Mouse (Mus musculus) stomach, postnatal 0 days (tissue): Measurements from ENCODE around the gene Adora3. TPM values are rescaled to one million over a fixed set of nuclear protein-coding genes. Genes with fewer than 3 reads are reported as not detected.
"Not testable (repeated sequence)": the region's sequence is repeated elsewhere in the genome, so short reads cannot be mapped to it uniquely, and the experiment has no call there.

ENCODE experiments used
- ATAC-seq: fragments of 200-750 bp; cut with Nextera tagmentation; 2 replicates; pipeline ENCODE4 v1.8.0; 2017; ENCODE audit not compliant: low FRiP score, low TSS enrichment
- DNase-seq: peaks from one replicate; pipeline ENCODE4 v3.0.0-alpha.2; 2016; ENCODE audit warnings: low spot score
- H3K27ac ChIP-seq: fragments of 300-500 bp; sonication (generic); replicated peaks from 2 replicates; pipeline ENCODE4 v1.5.1; 2014; ENCODE audit warnings: mild to moderate bottlenecking, control low read depth
- H3K27me3 ChIP-seq: fragments of 300-500 bp; sonication (generic); 2 replicates; pipeline ENCODE4 v1.6.1; 2014; ENCODE audit warnings: low read length; ENCODE audit not compliant: control insufficient read depth, insufficient read depth
- H3K36me3 ChIP-seq: fragments of 300-500 bp; sonication (generic); 2 replicates; pipeline ENCODE4 v1.6.1; 2014; ENCODE audit warnings: low read length, mixed read lengths; ENCODE audit not compliant: control insufficient read depth, insufficient read depth
- H3K4me1 ChIP-seq: fragments of 300-500 bp; sonication (generic); replicated peaks from 2 replicates; pipeline ENCODE4 v1.6.1; 2014; ENCODE audit warnings: antibody characterized with exemption; ENCODE audit not compliant: control insufficient read depth, insufficient read depth
- H3K4me2 ChIP-seq: fragments of 300-500 bp; sonication (generic); replicated peaks from 2 replicates; pipeline ENCODE4 v1.6.1; 2014; ENCODE audit warnings: low read depth, mild to moderate bottlenecking, control low read depth, moderate library complexity
- H3K4me3 ChIP-seq: fragments of 300-500 bp; sonication (generic); 2 replicates; pipeline ENCODE4 v1.5.1; 2014; ENCODE audit warnings: low read depth, low read length, control low read depth
- H3K9ac ChIP-seq: fragments of 300-500 bp; sonication (generic); 2 replicates; pipeline ENCODE4 v1.6.1; 2014; ENCODE audit warnings: mild to moderate bottlenecking, low read length, control low read depth, mixed read lengths
- H3K9me3 ChIP-seq: fragments of 300-500 bp; sonication (generic); 2 replicates; pipeline ENCODE4 v1.6.1; 2016; ENCODE audit warnings: low read length; ENCODE audit not compliant: control insufficient read depth
- CTCF ChIP-seq: IDR thresholded peaks from 2 replicates; pipeline ENCODE4 v1.5.1; 2016; ENCODE audit warnings: antibody characterized with exemption, low read depth, mild to moderate bottlenecking, moderate library complexity
- EP300 ChIP-seq: optimal IDR thresholded peaks from 2 replicates; pipeline ENCODE3; 2016; ENCODE audit warnings: antibody characterized with exemption
- WGBS: fragments of 180-500 bp; shearing (Covaris S2); extraction: QIAGEN DNeasy Blood & Tissue Kit; methylation state at CpG from one replicate; pipeline ENCODE4 v1.1.7; 2014; 5-methylcytosine and 5-hydroxymethylcytosine counted together
- polyA plus RNA-seq: library from polyadenylated mRNA; unstranded; fragments of >200 nt; fragmentation: Nextera tagmentation; extraction: Ambion mirVana; gene quantifications from 2 replicates; pipeline ENCODE4 v1.2.1, GENCODE M21; 2015

The Adora3 gene
- polyA plus RNA-seq, 1 experiment from 2014 or later = 0.34 TPM

DNA sequence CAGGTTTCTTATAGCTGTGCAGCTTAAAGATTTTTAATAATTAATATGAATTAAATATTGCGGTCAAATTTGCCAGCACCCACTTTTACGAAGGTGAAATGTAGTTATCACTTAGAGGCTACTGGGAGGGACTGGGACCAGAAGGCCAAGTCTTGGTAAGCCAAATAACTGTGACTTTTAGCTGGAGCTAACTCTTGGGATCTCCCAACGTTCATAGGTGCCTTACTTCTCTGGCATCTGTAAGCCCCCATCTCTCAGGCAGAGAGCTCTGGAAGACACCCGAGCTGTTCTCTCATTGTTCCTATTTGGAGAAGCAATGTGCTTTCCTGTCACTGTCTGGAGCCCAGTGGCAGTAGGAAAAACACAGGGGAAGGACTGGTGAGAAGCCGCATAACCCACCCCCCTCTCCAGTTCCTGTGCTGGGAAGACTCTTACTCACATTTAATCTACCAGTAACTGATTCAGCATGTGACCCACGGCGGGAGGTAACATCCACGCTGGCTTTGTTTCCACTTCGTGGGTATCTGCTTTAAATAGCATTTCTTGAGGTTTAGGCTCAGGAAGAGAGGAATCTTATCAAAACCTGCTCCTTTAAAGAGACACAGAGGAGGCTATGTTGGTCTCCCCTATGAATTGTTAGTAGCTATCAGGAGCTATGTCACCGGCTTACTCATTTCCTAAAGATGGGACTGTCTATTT lies 47.1 kb downstream of the Adora3 start:
- H3K36me3 ChIP-seq = no peaks in the 10 kb centered on the region
- H3K4me2 ChIP-seq = no peak overlapping the region
- WGBS = 70% methylated on average over 10 of the region's 10 CpGs
- H3K4me3 ChIP-seq = no peak overlapping the region
- no peak overlapping the region for H3K9ac ChIP-seq
- DNase-seq = no peak
- H3K27ac ChIP-seq = no peak overlapping the region
- TF ChIP-seq EP300 (no peak), CTCF (no peak)
- no peaks in the 10 kb centered on the region for H3K9me3 ChIP-seq
- H3K4me1 ChIP-seq = no peaks in the 10 kb centered on the region
- ATAC-seq = no peak
- H3K27me3 ChIP-seq = no peaks in the 10 kb centered on the region

DNA sequence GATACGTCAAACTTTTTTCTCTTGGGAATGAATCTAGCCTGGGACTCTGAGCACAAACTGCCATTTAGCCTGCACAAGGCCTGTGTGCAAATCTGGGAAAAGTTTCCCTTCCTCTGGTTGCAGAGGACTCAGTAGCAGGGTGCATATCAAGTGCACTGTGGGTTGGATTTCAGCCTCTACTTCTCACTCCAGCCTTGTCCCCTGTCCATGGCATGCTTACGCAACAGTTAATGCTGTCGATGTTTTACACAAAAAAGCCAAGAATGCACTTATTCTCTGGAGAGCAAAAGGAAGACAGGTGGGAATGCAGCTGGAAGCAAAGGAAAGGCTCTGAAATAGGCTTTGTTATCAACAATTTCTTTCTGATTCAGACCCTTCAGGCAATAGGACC lies 47.7 kb downstream of the Adora3 start:
- no peak overlapping the region for H3K27ac ChIP-seq
- H3K27me3 ChIP-seq = no peaks in the 10 kb centered on the region
- TF ChIP-seq EP300 (no peak), CTCF (no peak)
- ATAC-seq (no peak), DNase-seq (no peak)
- no peaks in the 10 kb centered on the region for H3K9me3 ChIP-seq
- no peaks in the 10 kb centered on the region for H3K4me1 ChIP-seq
- H3K4me3 ChIP-seq = no peak overlapping the region
- no peak overlapping the region for H3K9ac ChIP-seq
- H3K4me2 ChIP-seq = no peak overlapping the region
- H3K36me3 ChIP-seq = no peaks in the 10 kb centered on the region
- WGBS = 63% methylated on average over 3 of the region's 3 CpGs

GRCm38 (mm10) chr3:105920743-105921142 lies 50.1 kb downstream of the Adora3 start:
- H3K27me3 ChIP-seq, H3K4me2 ChIP-seq: not testable (repeated sequence)

GRCm38 (mm10) chr3:105921959-105922358 lies 51.3 kb downstream of the Adora3 start:
- H3K9ac ChIP-seq = no peak overlapping the region
- H3K4me2 ChIP-seq = no peak overlapping the region
- DNase-seq (peak; percentile 1), ATAC-seq (no peak)
- no peak overlapping the region for H3K27ac ChIP-seq
- H3K4me3 ChIP-seq = no peak overlapping the region
- 51% methylated on average over 2 of the region's 2 CpGs for WGBS
- no peaks in the 10 kb centered on the region for H3K4me1 ChIP-seq
- no peaks in the 10 kb centered on the region for H3K27me3 ChIP-seq
- no peak for TF ChIP-seq EP300
- H3K9me3 ChIP-seq = no peaks in the 10 kb centered on the region
- H3K36me3 ChIP-seq = no peaks in the 10 kb centered on the region

More at GRCm38 (mm10) chr3:105920743-105921142, 50.1 kb downstream of the Adora3 start:
- not testable (repeated sequence) for H3K4me1 ChIP-seq, H3K27ac ChIP-seq, H3K4me3 ChIP-seq, ATAC-seq, H3K36me3 ChIP-seq, DNase-seq, H3K9me3 ChIP-seq, H3K9ac ChIP-seq

DNA sequence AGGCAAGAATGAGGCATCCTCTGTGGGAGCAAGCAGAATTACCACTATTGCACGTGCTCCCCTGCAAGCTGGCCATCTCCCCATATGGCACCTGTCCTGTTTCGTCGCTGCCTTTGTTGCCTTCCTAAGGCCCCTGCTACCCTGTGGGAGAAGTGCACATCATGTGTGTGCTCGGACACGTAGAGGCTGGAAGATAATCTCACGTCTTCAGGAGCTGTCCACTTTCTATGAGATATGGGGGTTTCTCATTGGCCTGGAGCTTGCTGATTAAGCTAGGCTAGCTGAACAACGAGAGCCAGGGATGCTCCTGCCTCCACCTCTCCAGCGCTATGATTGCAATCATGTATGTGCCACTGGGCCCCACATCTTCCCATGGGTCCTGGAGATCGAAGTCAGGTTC lies 54.0 kb downstream of the Adora3 start:
- H3K36me3 ChIP-seq = no peaks in the 10 kb centered on the region
- no peaks in the 10 kb centered on the region for H3K27me3 ChIP-seq
- H3K9me3 ChIP-seq = no peaks in the 10 kb centered on the region
- ATAC-seq (no peak), DNase-seq (no peak)
- TF ChIP-seq CTCF (no peak), EP300 (no peak)
- H3K4me2 ChIP-seq = no peak overlapping the region
- no peak overlapping the region for H3K4me3 ChIP-seq
- no peaks in the 10 kb centered on the region for H3K4me1 ChIP-seq
- H3K9ac ChIP-seq = no peak overlapping the region
- 87% methylated on average over 9 of the region's 9 CpGs for WGBS
- H3K27ac ChIP-seq = no peak overlapping the region

DNA sequence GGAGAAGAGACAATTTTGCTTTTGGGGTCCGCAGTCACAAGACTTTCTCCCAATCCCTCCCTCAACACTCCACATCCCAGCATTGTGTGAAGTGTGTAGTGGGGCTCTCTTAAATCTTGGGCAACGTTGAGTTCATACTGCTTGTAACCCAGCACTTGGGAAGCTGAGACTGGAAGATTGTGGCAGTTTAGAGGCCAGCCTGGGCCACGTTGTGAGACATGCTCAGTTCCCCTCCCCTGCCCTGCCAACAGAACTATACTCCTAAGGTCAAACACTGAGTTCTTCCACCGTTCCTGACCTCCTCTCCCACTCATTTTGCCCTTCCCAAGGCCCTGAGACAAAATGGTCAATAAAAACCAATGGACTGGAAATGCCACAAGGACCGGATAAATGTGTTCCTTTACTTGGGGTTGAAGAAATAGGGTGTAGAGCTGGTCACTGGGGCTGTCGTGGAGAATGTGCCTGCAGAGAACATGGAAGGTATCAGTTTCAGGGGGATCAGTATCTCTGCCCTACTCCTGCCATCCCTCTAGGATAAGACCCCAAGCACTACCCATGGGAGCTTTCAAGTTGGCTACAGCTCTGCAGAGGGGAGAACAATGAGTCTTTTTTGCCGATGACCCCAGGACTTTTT lies 57.0 kb downstream of the Adora3 start:
- Histone ChIP-seq H3K36me3 (no peaks in the 10 kb centered on the region), H3K4me3 (no peak overlapping the region), H3K9ac (no peak overlapping the region), H3K9me3 (no peaks in the 10 kb centered on the region), H3K4me1 (no peaks in the 10 kb centered on the region), H3K27ac (no peak overlapping the region), H3K4me2 (no peak overlapping the region), H3K27me3 (no peaks in the 10 kb centered on the region)
- DNase-seq (no peak), ATAC-seq (no peak)
- no peak for TF ChIP-seq CTCF
- no peak for TF ChIP-seq EP300
- WGBS = 80% methylated on average over 7 of the region's 7 CpGs
